Mouse (Mus musculus) CH12F3 (cell line): ENCODE measurements around the gene Rffl.

ENCODE experiments used
- in situ Hi-C: fragments of 300-500 bp; cut with MboI; formaldehyde crosslinking; loops from 2 replicates; pipeline ENCODE4 v1.14.3; 2020; ENCODE audit warnings: low sequenced_read_pairs

Gene Rffl

DNA sequence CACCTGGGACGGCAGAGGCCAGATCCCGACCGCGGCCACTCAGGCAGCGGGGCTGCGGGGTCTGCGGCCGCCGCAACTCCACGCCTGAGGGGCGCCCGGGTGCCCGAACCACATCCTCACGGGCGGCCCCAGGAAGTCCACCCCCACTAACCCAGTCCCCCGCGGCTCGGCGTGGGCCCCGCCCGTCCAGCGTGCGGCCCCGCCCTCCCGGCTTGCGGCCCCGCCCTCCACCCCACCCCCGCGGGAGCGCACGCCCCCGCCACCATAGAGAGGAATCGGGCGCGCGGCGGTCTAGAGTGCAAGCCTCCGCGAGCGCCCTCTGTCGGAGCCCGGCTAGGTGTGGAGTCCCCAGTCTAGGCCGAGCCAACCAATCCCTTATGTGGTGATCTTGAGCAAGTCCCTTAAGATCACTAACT, at the start of gene Rffl:
Gene Rffl, minus strand, starts transcription at position 180 of the 416 bp plus-strand sequence.
- in situ Hi-C loops, result no loop called here

DNA sequence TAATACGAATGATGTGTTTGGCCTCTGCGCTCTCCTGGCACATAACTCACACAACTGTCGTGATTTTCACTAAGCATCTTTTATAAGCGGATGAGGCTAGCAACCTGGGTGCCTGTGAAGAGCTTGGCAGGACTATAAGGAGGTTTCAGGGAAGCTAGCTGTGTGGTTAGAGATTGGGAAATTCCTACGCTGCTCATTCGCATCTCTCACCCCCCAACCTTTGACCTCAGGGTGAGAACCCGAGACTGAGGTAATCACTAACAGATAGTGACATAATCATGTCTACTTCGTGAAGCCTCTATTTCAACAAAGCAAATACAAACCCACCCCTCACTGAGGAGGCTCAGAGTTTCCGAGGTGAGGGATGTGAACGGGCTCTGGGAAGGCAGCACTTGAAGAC, 49.8 kb upstream of the Rffl start:
- in situ Hi-C loops, result loop anchor here (25.0 kb wide), 1 partner anchor 267 kb away; the partner anchor contains the start of genes Slfn3 and Slfn4

DNA sequence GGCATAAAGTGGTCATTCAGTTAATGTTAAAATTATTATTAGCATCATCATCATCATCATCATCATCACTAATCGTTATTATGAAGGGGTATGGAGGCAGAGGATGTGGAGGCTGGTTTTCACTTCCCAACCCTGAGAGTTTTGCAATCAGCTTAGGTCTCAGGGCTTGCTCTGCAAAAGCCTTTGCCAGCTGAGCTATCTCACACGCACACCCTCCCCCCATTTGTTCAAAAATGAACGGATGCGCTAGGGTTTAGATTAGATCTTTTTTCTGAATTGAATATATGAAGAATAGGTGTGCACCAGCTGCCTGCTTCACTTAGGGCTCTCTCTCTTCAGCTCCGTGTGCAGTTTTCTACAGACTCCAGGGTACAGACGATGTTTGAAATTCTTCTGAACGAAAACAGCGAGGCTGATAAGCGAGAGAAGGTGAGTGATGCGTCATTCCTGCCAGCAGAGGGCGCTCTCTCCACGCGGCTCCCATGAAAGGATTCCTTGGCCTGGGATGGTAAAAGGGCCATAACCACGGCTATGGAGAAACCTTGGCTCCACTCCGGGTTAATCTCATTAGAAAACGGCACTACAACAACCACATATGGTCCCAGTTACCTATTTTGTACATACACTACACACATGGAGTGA, 43.8 kb upstream of the Rffl start:
- in situ Hi-C loops, result loop anchor here (25.0 kb wide), 1 partner anchor 272 kb away; the partner anchor contains the start of genes Slfn3 and Slfn4

DNA sequence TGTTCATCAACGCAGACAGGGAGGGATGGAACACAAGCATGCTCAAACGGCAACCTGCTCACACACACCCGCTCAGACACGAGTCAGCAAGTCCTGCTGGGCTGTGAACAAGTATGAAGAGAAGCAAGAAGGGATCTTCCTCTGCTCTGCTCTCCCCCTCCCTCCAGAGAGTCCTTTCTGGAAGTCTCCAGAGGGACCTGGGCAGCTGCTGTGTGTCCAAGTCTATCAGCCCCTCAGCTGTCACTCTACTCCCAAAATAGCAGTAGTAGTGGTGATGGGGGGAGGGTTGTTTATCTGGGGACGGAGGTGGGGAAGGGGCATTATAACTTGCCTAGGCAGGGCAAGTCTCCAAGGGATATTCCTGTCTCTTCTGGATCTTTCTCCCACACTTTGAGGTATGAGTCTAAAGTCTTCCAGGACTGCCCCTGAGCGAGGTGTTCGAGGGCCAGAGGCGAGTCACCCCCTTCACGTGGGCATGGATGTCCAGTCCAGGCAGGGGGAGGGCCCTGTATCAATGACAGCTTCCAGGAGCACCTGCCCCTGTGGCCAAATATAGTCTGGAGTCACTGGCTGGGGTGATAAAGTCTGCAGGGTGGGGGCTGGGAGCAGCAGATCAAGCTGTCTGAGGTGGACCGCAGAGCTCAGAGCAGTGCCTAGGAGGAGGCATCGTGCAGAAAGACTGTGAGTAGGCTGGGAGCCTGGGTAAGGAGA, 39.8 kb upstream of the Rffl start:
- in situ Hi-C loops, result loop anchor here (25.0 kb wide), 1 partner anchor 276 kb away; the partner anchor contains the start of genes Slfn3 and Slfn4

DNA sequence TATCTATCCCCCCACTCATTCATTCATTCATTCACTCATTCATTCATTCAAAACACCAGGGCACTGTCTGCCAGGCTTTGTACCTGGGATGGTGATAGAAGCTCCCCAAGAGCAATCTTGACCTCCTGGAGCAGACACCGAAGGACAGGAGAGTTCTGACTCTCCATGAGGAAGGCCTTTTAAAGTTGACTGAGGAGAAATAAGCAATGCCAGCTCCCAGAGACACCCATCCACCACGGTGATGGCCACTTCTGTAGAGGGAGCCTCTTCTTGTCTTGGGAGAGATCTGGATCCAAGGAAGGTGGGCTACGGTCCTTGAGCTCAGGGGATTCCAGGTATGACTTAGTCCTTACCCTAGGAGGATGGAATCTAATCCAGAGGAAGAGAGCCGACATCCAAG, 39.2 kb upstream of the Rffl start, which contains the start of gene Unc45b:
Gene Unc45b, plus strand, starts transcription at position 301 of the 400 bp plus-strand sequence.
- in situ Hi-C loops, result loop anchor here (25.0 kb wide), 1 partner anchor 277 kb away; the partner anchor contains the start of genes Slfn3 and Slfn4

DNA sequence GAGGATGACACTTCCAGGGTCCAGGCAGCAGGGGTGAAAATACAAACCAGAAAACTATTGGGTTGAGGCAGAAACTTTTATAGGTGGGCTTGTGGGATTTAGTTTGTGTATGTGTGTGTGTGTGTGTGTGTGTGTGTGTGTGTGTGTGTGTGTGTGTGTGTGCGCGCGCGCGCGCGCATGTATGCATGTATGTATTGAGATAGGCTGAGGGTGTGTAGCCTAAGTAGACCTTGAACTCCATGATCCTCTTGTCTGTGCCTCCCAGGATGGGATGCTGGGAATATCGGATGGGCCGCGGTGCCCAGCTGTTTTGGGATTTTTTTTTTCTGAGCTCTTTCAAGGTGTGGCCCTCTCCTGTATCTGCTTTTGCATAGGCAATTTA, 37.6 kb upstream of the Rffl start:
- in situ Hi-C loops, result loop anchor here (25.0 kb wide), 1 partner anchor 279 kb away; the partner anchor contains the start of genes Slfn3 and Slfn4

DNA sequence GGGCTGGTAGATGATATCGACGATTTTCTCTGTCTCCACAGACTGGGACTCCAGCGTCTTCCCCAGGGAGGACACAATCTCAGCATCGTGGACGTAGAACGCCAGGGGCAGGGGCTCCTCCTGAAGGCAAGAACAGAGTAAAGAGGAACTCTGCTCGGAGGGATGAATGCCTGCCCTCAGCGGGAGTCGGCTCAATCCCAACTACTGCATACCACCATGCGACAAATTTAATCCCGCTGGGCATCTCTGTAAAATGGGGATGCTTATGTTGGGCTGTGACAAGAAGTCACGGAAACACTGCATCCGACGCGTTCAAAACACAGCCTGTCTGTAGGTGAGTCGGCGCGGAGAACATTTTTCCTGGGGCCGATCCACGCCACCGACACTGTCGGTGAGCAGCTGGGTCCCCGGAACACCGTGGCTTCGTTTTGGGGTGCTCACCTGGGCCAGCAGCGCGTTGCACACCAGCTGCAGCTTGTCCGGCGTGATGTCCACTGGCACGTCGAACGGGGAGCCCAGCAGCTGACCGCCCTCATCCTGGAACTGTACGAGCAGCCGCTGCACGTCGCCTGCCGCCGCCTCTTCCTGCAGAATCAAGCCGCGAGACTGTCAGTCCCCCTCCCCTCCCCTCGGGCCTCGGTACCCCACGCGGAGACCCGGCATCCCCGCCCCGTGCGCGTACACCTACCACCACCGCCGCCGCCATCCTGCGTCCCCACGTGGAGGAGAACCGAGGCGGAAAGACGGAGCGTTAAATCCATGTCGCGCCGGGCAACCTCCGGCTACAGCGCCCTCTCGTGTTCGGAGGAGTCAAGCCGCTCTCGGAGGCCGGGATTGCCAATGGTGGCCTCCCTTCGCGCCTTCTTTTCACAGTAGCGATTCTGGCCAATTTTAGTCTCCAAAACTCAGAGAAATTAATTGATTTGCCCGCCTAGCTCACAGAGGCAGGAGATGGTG, 36.9 kb upstream of the Rffl start, which contains the start of gene Nle1:
Gene Nle1, minus strand, starts transcription at position 761 of the 957 bp plus-strand sequence.
- in situ Hi-C loops, result loop anchor here (25.0 kb wide), 1 partner anchor 279 kb away; the partner anchor contains the start of genes Slfn3 and Slfn4

DNA sequence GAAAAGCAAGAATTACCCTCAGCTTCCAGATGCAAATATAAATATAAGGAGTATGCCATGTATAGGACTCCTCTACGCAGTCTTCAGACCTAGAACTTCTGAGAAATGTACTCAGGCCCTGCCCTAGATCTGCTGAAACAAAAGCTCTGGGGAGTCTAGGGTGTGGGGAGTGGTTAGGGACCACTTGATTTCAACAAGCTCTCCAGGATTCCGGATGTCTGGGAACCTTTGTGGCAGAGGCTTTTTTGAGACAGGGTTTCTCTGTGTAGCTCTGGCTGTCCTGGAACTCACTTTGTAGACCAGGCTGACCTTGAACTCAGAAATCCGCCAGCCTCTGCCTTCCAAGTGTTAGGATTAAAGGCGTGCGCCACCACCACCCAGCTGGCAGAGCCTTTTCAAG, 34.8 kb upstream of the Rffl start:
- in situ Hi-C loops, result loop anchor here (25.0 kb wide), 1 partner anchor 281 kb away; the partner anchor contains the start of genes Slfn3 and Slfn4

DNA sequence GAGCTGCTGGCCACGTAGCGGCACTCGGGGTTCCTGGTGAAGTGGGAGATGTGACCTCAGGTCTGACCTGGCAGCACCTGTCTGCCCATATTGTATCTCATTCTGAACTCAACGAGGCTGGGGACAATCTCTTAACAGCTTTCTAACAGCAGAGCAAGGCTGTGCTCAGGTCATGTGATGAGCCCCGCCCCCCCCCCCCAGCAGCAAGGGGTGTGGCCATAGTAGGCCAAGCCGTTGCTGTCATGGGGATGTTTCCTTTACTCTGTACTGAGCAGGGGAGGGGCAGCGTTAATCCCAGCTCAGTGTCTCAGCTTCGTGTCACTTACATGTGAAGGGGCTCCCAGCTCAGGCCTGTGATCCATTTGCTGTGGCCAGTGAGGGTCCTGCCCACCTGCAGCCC, 33.9 kb upstream of the Rffl start:
- in situ Hi-C loops, result loop anchor here (25.0 kb wide), 1 partner anchor 282 kb away; the partner anchor contains the start of genes Slfn3 and Slfn4

DNA sequence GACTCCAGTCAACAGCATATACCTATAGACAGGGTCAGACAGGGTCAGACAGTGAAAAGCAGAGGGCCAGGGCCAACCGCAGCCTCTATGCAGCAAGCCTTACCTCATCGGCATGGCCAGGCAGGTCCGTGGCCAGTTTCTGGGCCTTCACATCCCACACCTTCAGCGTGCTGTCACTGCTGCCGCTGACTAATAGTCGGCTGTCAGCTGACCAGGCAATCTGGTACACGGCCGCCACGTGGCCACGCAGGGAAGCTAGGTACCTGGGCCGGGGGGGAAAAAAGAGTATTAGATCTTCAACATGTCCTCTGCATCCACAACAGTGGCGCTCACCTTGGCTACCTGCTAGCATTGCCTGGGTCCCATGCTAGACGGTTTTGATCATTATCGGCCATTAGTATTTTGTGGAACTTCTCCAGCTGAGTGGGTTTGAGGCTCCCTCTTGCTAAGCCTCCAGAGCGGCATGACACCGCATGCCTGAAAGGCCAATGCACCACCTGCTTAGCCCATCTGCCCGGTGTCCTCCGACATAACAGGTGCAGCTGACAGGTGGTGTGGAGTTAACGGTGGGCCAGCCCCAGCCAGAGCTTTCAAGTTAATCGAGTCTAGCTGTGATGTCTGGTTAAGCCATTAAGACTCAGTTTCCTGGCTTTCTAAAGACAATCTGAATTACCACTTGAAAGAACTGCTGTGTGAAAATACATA, 30.7 kb upstream of the Rffl start:
- in situ Hi-C loops, result loop anchor here (25.0 kb wide), 1 partner anchor 286 kb away; the partner anchor contains the start of genes Slfn3 and Slfn4

DNA sequence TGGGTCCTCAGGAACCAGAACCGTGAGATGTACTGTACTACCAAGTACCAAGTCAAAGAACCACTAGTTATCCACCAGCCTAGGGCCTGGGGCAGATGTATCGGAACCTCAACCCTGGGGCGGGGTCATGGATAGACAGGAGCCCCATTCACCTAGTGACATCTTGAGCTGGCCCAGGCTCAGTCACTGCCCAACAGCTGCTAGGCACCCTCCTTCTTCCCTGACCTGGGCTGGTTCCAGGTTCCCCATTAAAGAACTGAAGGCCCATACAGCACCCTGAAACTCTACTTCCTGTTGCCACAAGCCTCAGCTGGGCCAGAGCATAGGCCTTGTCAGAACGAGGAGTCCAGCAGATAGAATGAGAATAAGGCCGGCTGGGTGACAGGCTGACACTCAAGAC, 28.7 kb upstream of the Rffl start:
- in situ Hi-C loops, result loop anchor here (10.0 to 25.0 kb wide), 2 partner anchors 288 to 665 kb away; partner anchors contain the start of genes Slfn3 and Slfn4

DNA sequence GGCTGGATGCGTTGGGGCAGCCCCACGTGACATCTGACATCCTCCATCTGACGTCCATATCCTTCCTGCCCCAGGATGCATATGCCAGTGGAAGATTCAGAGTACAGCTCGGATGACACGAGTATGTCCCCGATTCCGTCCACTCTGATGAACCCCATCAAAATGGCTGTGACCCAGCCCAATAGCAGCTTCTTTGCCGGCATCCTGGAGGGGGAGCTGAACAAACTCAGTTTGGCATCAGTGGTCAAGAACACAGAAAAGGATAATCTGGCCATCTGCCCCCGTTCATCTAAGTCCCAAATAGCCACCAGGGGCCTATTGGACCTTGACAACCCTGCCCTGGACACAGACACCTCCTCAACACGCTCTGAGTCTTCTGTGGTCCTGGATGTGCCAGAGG, 26.5 kb upstream of the Rffl start:
- in situ Hi-C loops, result loop anchor here (10.0 kb wide), 1 partner anchor 663 kb away; no protein-coding TSS in a partner anchor

DNA sequence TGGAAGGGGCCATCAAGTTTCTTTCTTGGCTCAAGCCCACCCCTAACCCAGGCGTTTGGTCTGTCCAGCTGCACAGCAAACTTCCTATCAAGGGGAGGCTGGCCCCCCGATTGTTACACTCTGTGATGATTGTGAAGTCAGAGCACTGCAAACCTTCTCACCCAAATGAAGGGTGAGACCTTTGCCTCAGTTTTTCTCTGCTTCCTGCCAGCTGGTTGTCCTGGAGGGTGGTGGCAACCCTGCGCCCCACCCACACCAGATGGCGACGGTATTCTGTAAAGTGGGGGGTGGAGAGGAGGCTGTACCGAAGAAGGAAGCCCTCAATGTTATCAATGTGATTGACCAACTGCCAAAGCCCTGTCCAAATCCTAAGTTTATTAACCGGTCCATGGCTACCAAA, 20.9 kb upstream of the Rffl start, which contains the start of gene Fndc8:
Gene Fndc8, plus strand, starts transcription at position 189 of the 400 bp plus-strand sequence.
- in situ Hi-C loops, result loop anchor here (10.0 kb wide), 1 partner anchor 657 kb away; no protein-coding TSS in a partner anchor

DNA sequence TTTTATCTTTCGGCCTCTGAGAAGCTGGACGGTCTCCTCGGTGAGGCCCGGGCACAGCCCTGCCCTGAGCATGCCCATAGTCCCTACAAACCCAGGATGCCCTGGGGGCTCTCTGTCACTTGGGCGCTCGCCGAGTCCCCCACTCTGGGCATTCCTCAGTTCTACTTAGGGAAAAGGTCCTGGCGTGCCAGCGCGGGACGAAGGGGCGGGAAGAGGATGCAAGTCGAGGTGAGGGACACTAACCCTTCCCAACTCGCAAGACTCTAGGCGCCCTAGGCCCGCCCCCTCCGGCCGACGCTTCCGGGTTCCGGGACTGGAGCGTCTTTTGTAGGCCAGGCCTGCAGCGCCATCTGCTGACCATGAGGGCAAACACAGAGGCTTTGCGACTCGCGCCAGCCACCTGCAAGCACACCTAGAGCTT, 19.3 kb upstream of the Rffl start, which contains the start of gene Rad51d:
Gene Rad51d, minus strand, starts transcription at position 273 of the 421 bp plus-strand sequence.
- in situ Hi-C loops, result loop anchor here (10.0 kb wide), 1 partner anchor 656 kb away; no protein-coding TSS in a partner anchor

DNA sequence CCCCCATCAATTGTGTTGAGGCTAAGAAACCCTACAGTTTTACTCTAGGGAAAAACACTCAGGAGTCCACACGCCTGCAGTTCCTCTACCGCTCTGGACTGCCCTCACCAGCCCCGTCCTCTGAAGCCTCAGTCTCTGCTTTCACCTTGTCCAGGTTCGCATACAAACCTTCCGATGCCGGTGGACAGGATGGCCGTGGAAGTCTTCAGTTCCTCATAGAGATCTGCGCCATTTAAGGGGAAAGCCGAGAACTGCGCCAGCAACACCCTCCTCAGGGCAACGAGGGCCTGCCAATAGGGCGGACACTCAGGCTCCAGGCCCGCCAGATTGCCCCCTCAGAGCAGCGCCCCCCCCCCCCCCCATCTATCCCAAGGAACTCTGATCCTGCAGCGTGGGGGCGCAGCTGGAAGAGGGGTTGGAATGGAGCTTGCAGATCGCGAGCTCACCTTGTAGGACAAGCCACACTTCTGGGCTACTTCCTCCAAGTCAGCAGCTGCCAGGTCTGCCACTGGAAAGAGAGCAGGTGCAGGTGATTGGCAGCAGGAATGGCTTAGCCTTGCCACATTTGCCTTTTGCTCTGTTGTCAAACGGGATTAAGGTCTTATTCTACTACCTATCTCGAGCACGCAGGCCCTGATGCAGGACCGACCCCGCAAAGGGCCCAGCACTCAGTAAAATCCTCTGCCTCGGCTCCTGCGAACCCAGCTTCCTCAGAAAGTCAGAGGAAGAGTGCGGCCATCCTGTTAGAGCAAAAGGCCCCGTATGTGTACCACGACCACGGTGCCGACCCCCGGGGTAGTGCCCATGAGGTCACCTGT, 18.7 kb upstream of the Rffl start:
- in situ Hi-C loops, result loop anchor here (5.0 to 10.0 kb wide), 3 partner anchors 132 to 655 kb away; no protein-coding TSS in a partner anchor

DNA sequence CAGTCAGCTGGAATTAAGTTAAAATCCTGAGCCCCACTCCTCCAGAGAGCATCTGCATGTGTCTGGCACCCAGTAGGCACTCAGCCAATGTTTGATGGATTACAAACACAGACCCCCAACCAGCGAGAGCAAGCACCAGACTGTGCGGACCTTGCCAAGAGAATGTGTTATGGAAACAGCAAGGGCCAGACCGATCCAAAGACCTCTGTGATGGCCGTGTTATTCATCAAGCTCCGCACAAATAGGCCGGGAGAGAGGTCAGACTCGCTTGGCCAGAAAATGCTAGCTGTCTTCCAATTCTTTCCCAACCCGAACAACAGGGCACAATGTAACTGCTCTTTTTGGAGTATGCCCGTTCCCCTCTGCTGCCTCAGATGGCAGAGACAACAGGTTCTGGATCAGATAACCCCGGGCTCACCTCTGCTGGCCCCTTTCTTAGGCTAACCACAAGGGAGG, 17.5 kb upstream of the Rffl start:
- in situ Hi-C loops, result loop anchor here (5.0 to 10.0 kb wide), 2 partner anchors 131 to 264 kb away; no protein-coding TSS in a partner anchor

DNA sequence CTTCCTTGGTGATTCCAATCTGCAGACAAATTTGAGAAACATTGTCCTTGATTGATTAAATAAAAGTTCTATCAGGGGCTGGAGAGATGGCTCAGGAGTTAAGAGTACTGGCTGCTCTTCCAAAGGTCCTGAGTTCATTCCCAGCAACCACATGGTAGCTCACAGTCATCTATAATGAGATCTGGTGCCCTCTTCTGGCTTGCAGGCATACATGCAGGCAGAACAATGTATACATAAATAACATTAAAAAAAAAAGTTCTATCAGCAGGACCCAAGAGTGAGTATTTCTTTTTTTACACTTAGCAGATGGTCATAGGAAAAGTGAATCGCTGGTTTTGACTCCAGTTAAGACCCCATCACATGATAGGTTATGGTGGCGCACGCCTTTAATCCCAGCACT, 15.5 kb upstream of the Rffl start:
- in situ Hi-C loops, result loop anchor here (5.0 to 10.0 kb wide), 2 partner anchors 129 to 262 kb away; no protein-coding TSS in a partner anchor

DNA sequence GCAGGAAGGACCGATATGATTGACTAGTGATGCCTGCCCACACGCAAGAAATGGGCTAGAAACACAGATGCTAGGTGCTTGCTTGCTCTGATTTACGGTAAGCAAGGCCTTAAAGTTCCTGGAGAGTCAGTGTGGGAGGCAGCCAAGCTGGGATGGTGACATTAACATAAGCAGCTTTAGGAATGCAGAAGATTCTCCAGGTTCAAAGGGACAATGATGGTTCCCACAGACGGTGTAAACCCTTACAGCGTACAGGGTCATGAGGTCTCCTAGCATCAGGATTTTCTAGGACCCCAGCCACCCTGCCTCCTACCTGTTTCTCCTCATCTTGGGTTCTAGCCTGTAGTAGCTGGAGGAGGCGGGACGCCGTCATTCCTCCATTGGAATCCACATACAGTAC, 12.2 kb upstream of the Rffl start:
- in situ Hi-C loops, result loop anchor here (10.0 kb wide), 1 partner anchor 258 kb away; no protein-coding TSS in a partner anchor
